Mouse (Mus musculus): ENCODE results near the gene Tmem69. TPM values are rescaled to one million over a fixed set of nuclear protein-coding genes. Genes with fewer than 3 reads are reported as not detected.

Tmem69 gene
- 10 to 100 TPM; 24.9 to 25.2 TPM for total RNA-seq (2021)

GRCm38 (mm10) chr4:116555413-116556300 is at the start of gene Tmem69:
Gene Tmem69 (minus strand): TSS chr4:116555936.
- DNase-seq (ENCODE audit: low spot score), result peak; percentile 37
- intact Hi-C loops (cut with DNase I), result loop anchor here (5.0 kb wide), 2 partner anchors 48 to 93 kb away; partner anchors contain the start of genes Ipp and Mast2

- intact Hi-C loops (cut with DNase I), result no loop called here
- peak; percentile 76 for DNase-seq (ENCODE audit: low spot score)
These were observed 41.5 kb upstream of the Tmem69 start for GRCm38 (mm10) chr4:116596978-116597881.

GRCm38 (mm10) chr4:116596379-116596778 is 40.6 kb upstream of the Tmem69 start, which contains the start of gene Ccdc17:
Gene Ccdc17 (plus strand): TSS chr4:116596654.
- no peak for DNase-seq (ENCODE audit: low spot score)
- intact Hi-C loops (cut with DNase I), result no loop called here

- intact Hi-C loops (cut with DNase I), result no loop called here
- no peak for DNase-seq (ENCODE audit: low spot score)
These were observed 40.1 kb upstream of the Tmem69 start for GRCm38 (mm10) chr4:116595793-116596192.

GRCm38 (mm10) chr4:116558151-116558882 is 2.6 kb upstream of the Tmem69 start:
- no peak for DNase-seq (ENCODE audit: low spot score)
- intact Hi-C loops (cut with DNase I), result loop anchor here (5.0 kb wide), 2 partner anchors 51 to 96 kb away; partner anchors contain the start of genes Ipp and Mast2

- intact Hi-C loops (cut with DNase I), result loop anchor here (5.0 kb wide), 2 partner anchors 50 to 95 kb away; partner anchors contain the start of genes Ipp and Mast2
- peak; percentile 96 for DNase-seq (ENCODE audit: low spot score)
These were observed 1.8 kb upstream of the Tmem69 start, which contains the start of gene Gpbp1l1 for GRCm38 (mm10) chr4:116557306-116558121. Gene Gpbp1l1 (plus strand): TSS chr4:116557658.

GRCm38 (mm10) chr4:116556561-116557305 is 997 bp upstream of the Tmem69 start:
- DNase-seq (ENCODE audit: low spot score), result peak; percentile 88
- intact Hi-C loops (cut with DNase I), result loop anchor here (5.0 kb wide), 2 partner anchors 49 to 94 kb away; partner anchors contain the start of genes Ipp and Mast2

- DNase-seq (ENCODE audit: low spot score), result no peak
- intact Hi-C loops (cut with DNase I), result no loop called here
These were observed 2.7 kb downstream of the Tmem69 start for GRCm38 (mm10) chr4:116553035-116553434.

- intact Hi-C loops (cut with DNase I), result no loop called here
- no peak for DNase-seq (ENCODE audit: low spot score)
These were observed 5.3 kb downstream of the Tmem69 start for GRCm38 (mm10) chr4:116550432-116550831.

GRCm38 (mm10) chr4:116537737-116538136 is 18.0 kb downstream of the Tmem69 start:
- intact Hi-C loops (cut with DNase I), result no loop called here
- DNase-seq (ENCODE audit: low spot score), result no peak

- intact Hi-C loops (cut with DNase I), result no loop called here
- DNase-seq (ENCODE audit: low spot score), result no peak
These were observed 19.4 kb downstream of the Tmem69 start for GRCm38 (mm10) chr4:116536351-116536750.

- intact Hi-C loops (cut with DNase I), result no loop called here
- no peak for DNase-seq (ENCODE audit: low spot score)
These were observed 24.6 kb downstream of the Tmem69 start for GRCm38 (mm10) chr4:116531109-116531508.

GRCm38 (mm10) chr4:116507425-116508218 is 48.1 kb downstream of the Tmem69 start, which contains the start of gene Ipp:
Gene Ipp (plus strand): TSS chr4:116507549.
- intact Hi-C loops (cut with DNase I), result loop anchor here (2.0 to 5.0 kb wide), 2 partner anchors 43 to 50 kb away; partner anchors contain the start of genes Gpbp1l1, Mast2 and Tmem69
- peak; percentile 89 for DNase-seq (ENCODE audit: low spot score)

GRCm38 (mm10) chr4:116506886-116507424 is 48.8 kb downstream of the Tmem69 start:
- DNase-seq (ENCODE audit: low spot score), result no peak
- intact Hi-C loops (cut with DNase I), result loop anchor here (2.0 to 5.0 kb wide), 2 partner anchors 42 to 50 kb away; partner anchors contain the start of genes Gpbp1l1, Mast2 and Tmem69

Measured in heart, postnatal 25 days (tissue).